Mouse (Mus musculus) gastrocnemius, postnatal 4 days (tissue): ENCODE measurements around the gene Gm47995. TPM values are rescaled to one million over a fixed set of nuclear protein-coding genes. Genes with fewer than 3 reads are reported as not detected.

ENCODE experiments used
- DNase-seq, 2 experiments: peaks; one replicate each; pipeline ENCODE4 v3.0.0; 2021 to 2022; ENCODE audit warnings: low spot score in 2 of 2, mixed read lengths in 2 of 2
- total RNA-seq, 2 experiments: library from RNA; stranded (reverse); gene quantifications; 2 replicates each; pipeline ENCODE4 v1.2.3; 2021

The Gm47995 gene
- total RNA-seq, 2 experiments from 2014 or later, result not detected

DNA sequence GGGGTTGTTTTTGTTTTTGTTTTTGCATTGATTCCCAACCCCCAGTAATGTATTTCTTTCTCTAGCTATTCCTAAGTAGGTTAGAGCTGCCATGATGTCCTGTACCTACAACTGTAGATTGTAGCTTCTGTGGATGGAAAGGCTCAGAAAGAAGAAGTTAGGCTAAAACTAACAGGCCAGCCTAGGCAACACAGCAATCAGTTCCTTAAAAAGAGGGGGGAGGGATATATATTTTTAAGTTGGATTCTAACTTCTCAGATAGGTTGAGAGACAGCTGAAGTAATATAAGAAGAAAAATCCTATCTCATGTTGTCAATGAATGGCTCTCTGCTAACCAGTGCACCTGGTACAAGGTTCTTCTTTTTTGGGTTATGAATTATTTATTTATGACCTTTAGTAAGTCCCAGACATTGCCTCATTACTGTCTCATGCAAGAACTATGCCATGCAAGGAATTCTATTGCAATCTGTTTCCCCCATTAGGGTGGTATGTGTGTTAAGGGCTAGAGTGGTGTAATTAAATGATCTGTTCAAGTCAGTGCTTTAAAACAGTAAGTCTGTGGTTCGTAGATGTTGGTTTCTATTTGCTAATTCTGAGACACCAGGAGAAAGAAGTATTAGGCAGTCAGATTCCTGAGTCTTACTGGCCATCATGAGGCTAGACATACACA is 30.2 kb downstream of the Gm47995 start:
- no peak for DNase-seq

GRCm38 (mm10) chr1:151232346-151232745 is 34.1 kb downstream of the Gm47995 start:
- DNase-seq, result no peak

- no peak for DNase-seq
Observed at GRCm38 (mm10) chr1:151233756-151234155, 35.5 kb downstream of the Gm47995 start.

DNA sequence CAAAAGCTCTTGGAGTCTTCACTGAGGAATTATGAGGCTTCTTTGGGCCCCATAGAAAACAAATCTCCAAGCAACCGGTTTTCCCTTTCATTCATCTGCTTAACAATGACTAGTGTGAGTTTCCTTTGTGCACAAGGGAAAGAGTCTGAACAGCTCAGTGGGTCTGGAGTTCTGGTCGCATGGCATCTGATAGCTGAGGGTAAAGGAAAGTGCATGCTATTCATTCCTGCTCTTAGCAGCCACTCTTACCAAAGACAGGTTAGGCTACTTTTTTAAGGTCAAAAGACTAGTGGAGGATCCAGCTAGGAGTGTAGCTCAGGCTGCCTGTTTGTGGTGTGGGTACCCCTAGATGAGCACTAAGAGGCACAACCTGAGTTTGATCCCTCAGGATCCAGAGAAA is 37.3 kb downstream of the Gm47995 start:
- DNase-seq, result no peak

- DNase-seq, result peak in 1 of 2 experiments; percentile 11
Observed at GRCm38 (mm10) chr1:151236141-151236930, 38.1 kb downstream of the Gm47995 start.

DNA sequence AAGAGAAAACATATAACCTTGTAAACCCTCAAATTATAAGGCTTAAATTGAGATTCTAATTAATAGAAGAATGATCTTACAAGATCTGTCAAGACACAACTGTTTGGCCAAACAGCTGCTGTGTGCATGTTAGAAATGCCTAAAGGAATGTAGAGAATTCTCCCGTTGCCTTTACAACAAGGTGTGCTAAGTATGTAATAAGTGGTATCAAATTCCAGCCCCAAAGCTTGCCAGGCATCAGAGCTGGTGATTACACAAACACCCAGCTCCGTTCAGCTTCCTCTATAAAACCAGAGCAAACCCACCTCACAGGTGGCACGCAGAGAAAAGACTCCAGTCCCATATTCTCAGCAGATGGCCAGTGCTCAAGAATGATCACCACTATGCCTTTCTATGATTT is 39.5 kb downstream of the Gm47995 start:
- DNase-seq, result no peak

DNA sequence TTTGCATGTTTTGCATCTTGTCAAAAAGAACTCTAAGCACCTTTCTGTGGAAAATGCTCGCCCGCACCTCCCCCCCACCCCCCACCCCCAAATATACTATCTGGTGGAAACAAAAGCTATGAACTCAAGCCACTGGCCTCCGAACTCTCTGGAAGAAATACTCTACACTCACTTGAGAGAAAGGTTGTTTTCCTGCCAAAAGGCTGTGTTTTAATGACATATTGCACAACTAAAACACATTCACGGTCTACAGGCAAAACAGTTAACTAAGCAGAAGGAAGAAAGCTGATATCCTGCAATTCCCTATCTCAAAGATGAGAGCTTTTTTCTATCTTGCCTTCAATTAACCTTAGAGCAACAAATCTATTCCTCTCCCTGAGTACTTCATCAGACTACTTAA is 45.1 kb downstream of the Gm47995 start:
- no peak for DNase-seq

GRCm38 (mm10) chr1:151244013-151244412 is 45.8 kb downstream of the Gm47995 start:
- no peak for DNase-seq

DNA sequence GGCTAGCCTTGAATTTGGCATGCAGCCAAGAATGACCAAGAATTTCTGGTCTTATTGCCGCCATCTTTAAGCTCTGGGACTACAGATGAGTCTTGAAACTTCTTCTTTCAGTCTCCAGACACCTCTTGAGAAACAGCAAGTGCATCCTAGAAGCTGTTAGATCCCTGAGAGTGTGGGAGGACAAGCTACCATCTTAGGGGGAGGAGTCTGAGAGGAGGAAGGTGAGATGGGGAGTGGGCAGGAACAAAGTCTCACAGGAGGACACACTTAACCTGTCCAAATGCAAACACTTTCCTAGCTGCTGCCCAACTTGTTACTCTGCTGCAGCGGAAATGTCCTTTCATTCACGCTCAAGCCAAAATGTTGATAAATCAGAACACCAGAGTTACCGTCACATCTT is 46.5 kb downstream of the Gm47995 start:
- DNase-seq, result no peak

DNA sequence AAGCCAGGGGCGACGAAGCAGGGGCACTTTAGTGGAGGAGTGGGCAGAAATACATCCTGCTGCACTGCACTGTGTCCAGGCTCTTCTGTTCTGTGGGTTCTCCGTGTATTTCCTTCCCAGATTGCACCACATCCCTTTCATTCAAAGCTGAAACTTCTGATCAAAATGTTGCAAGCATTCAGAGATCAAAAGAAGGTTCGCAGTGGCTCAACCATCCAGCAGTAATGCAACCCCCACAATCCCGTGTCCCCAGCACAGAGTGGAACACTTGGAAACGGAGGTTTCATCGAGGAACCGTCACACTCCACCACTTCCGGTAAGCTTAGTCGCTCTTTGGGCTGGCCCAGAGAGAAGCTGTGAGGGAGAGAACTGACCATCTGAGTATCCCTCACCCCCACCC is 46.9 kb downstream of the Gm47995 start:
- no peak for DNase-seq

DNA sequence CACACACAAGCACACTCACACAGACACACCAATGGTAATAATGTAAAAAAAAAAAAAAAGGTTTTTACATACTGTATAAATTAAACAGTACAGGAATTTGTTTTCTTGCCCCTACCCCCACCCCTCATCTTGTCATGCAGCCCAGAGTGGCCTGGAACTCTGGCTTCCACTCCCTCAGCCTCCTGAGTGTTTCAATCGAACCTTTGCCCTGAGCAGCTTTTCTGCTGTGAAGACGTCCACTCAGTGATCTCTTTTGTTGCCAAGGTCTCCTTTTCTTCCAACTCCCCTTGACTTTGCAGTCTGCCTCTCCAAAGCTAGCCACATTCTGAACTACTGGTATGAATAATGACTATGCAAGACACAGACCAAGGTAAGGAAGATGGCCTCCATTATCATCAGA is 47.6 kb downstream of the Gm47995 start:
- no peak for DNase-seq

Other genes with a start within 250 kb of the Gm47995 start
- gene Hmcn1, start 205.0 kb upstream of the Gm47995 start, total RNA-seq, result 10 to 100 TPM; 13.6 to 16.2 TPM
- gene Gm47985, start 15.9 kb upstream of the Gm47995 start, total RNA-seq, result under 1 TPM; 0.16 to 0.47 TPM
- gene Gm8947, start 6.1 kb upstream of the Gm47995 start, total RNA-seq, result not detected
- not detected for gene 3110040M04Rik, start 5.7 kb downstream of the Gm47995 start, total RNA-seq
- not detected for gene Gm47996, start 11.7 kb downstream of the Gm47995 start, total RNA-seq
- 100 to 1,000 TPM; 108 to 124 TPM for gene Ivns1abp, start 146.0 kb downstream of the Gm47995 start, total RNA-seq
- 1 to 10 TPM; 7.7 to 9.8 TPM for gene Swt1, start 230.0 kb downstream of the Gm47995 start, total RNA-seq
- 10 to 100 TPM; 14.5 to 17.4 TPM for gene Trmt1l, start 230.1 kb downstream of the Gm47995 start, total RNA-seq